Mouse (Mus musculus): ENCODE measurements at regions not wholly inside any gene's neighbourhood (a gene's known extent, or its start where the extent isn't known, plus 50 kb on each side); places are given as distances from the start of the nearest gene placed in this dataset.

- TF ChIP-seq POLR2A (IDR thresholded peaks at IDR 0.05; ENCODE audit: extremely low read depth, insufficient read depth, low read length): no peak
- no peak for TF ChIP-seq CTCF (IDR thresholded peaks at IDR 0.05; ENCODE audit: extremely low read depth, insufficient read depth, low read length)
Observed at GRCm38 (mm10) chr9:67105216-67105615, 56.0 kb upstream of the Tpm1 start.

Data from cortical plate, adult 2 months (tissue).